Mouse (Mus musculus) T-cell, adult 2 months (primary cell): ENCODE data around the gene Prickle1.

ENCODE experiments used
- DNase-seq: peaks from one replicate; pipeline ENCODE4 v3.0.0; 2022; ENCODE audit warnings: low spot score

Prickle1 gene

GRCm38 (mm10) chr15:93503201-93503745 is 92.4 kb downstream of the Prickle1 start:
- no peak for DNase-seq

- no peak for DNase-seq
Observed at GRCm38 (mm10) chr15:93502703-93503102, 93.0 kb downstream of the Prickle1 start.

- DNase-seq = no peak
Observed at GRCm38 (mm10) chr15:93499866-93500265, 95.8 kb downstream of the Prickle1 start.

GRCm38 (mm10) chr15:93494700-93495099 is 101.0 kb downstream of the Prickle1 start:
- DNase-seq = no peak

- no peak for DNase-seq
Observed at GRCm38 (mm10) chr15:93489597-93489996, 106.1 kb downstream of the Prickle1 start.

- no peak for DNase-seq
Observed at GRCm38 (mm10) chr15:93486066-93486465, 109.6 kb downstream of the Prickle1 start.

GRCm38 (mm10) chr15:93485252-93485651 is 110.4 kb downstream of the Prickle1 start:
- DNase-seq = no peak

- no peak for DNase-seq
Observed at GRCm38 (mm10) chr15:93484261-93484710, 111.4 kb downstream of the Prickle1 start.

GRCm38 (mm10) chr15:93481112-93481511 is 114.6 kb downstream of the Prickle1 start:
- DNase-seq = no peak

GRCm38 (mm10) chr15:93479445-93479844 is 116.2 kb downstream of the Prickle1 start:
- DNase-seq = no peak

- DNase-seq = no peak
Observed at GRCm38 (mm10) chr15:93478676-93479075, 117.0 kb downstream of the Prickle1 start.

- DNase-seq = no peak
Observed at GRCm38 (mm10) chr15:93477729-93478128, 118.0 kb downstream of the Prickle1 start.

- no peak for DNase-seq
Observed at GRCm38 (mm10) chr15:93475688-93476087, 120.0 kb downstream of the Prickle1 start.

- no peak for DNase-seq
Observed at GRCm38 (mm10) chr15:93474277-93474676, 121.4 kb downstream of the Prickle1 start.

- DNase-seq = no peak
Observed at GRCm38 (mm10) chr15:93472089-93472488, 123.6 kb downstream of the Prickle1 start.

- DNase-seq = no peak
Observed at GRCm38 (mm10) chr15:93471651-93472050, 124.0 kb downstream of the Prickle1 start.

- DNase-seq = no peak
Observed at GRCm38 (mm10) chr15:93461066-93461465, 134.6 kb downstream of the Prickle1 start.

- no peak for DNase-seq
Observed at GRCm38 (mm10) chr15:93459422-93459821, 136.3 kb downstream of the Prickle1 start.

- DNase-seq = no peak
Observed at GRCm38 (mm10) chr15:93456005-93456404, 139.7 kb downstream of the Prickle1 start.

- no peak for DNase-seq
Observed at GRCm38 (mm10) chr15:93453296-93453695, 142.4 kb downstream of the Prickle1 start.
